Mouse (Mus musculus) cerebellum, adult 2 months (tissue): Measurements from ENCODE around the gene Sf3a3. TPM values are rescaled to one million over a fixed set of nuclear protein-coding genes. Genes with fewer than 3 reads are reported as not detected.
"Not testable (repeated sequence)": the region's sequence is repeated elsewhere in the genome, so short reads cannot be mapped to it uniquely, and the experiment has no call there.

ENCODE experiments used
- DNase-seq, 2 experiments: peaks; one replicate each; pipeline ENCODE4 v3.0.0; 2021
- H3K27ac ChIP-seq: fragments of 200-500 bp; 2 replicates; pipeline ENCODE4 v1.5.1; 2012; ENCODE audit warnings: low read length, control low read depth, inconsistent platforms; ENCODE audit not compliant: insufficient read depth
- H3K27me3 ChIP-seq: fragments of 200-500 bp; 2 replicates; pipeline ENCODE4 v1.6.1; 2012; ENCODE audit warnings: inconsistent platforms, mild to moderate bottlenecking, low read length, moderate library complexity; ENCODE audit not compliant: control insufficient read depth, insufficient read depth
- H3K4me1 ChIP-seq: fragments of 200-500 bp; 2 replicates; pipeline ENCODE4 v1.6.1; 2011; ENCODE audit warnings: low read length; ENCODE audit not compliant: control insufficient read depth, insufficient read depth
- H3K4me3 ChIP-seq: fragments of 200-500 bp; replicated peaks from 2 replicates; pipeline ENCODE3; 2011; ENCODE audit warnings: mild to moderate bottlenecking, low read depth, low read length, control low read depth; ENCODE audit not compliant: insufficient read depth
- CTCF ChIP-seq: fragments of 200-500 bp; IDR thresholded peaks from 2 replicates; pipeline ENCODE4 v1.5.1; 2011; ENCODE audit warnings: low read depth, mild to moderate bottlenecking, control low read depth, low read length, moderate library complexity, borderline replicate concordance; ENCODE audit not compliant: insufficient read depth
- POLR2A ChIP-seq: fragments of 200-500 bp; IDR thresholded peaks from 2 replicates; pipeline ENCODE4 v1.6.1; 2011; ENCODE audit warnings: low read length, control low read depth, borderline replicate concordance; ENCODE audit not compliant: insufficient read depth
- WGBS: fragments of 180-500 bp; shearing (Covaris S2); methylation state at CpG from one replicate; pipeline ENCODE4 v1.1.7; 2018; 5-methylcytosine and 5-hydroxymethylcytosine counted together
- polyA plus RNA-seq: library from polyadenylated mRNA; depleted of rRNA; stranded (reverse); fragments of >200 nt; gene quantifications from 2 replicates; pipeline ENCODE4 v1.2.3, GENCODE M21; 2012

Gene Sf3a3
- polyA plus RNA-seq, 1 experiment, result 40.5 TPM

- 7% methylated on average over 41 of the region's 41 CpGs for WGBS
- H3K27ac ChIP-seq, result no peak overlapping the region
Measured at GRCm38 (mm10) chr4:124708518-124709477, 5.8 kb upstream of the Sf3a3 start.

GRCm38 (mm10) chr4:124709961-124710446 lies 4.6 kb upstream of the Sf3a3 start:
- no peak for DNase-seq
- TF ChIP-seq POLR2A (no peak), CTCF (no peak)
- Histone ChIP-seq H3K27ac (no peak overlapping the region), H3K27me3 (no peaks in the 10 kb centered on the region), H3K4me3 (no peak overlapping the region), H3K4me1 (no peaks in the 10 kb centered on the region)
- WGBS, result 15% methylated on average over 18 of the region's 18 CpGs

More at GRCm38 (mm10) chr4:124708518-124709477, 5.8 kb upstream of the Sf3a3 start:
- Histone ChIP-seq H3K4me3 (no peak overlapping the region), H3K4me1 (no peaks in the 10 kb centered on the region; the same call in 1 of the 2 replicates), H3K27me3 (no peaks in the 10 kb centered on the region)
- DNase-seq, result peak in 1 of 2 experiments; percentile 28
- no peak for TF ChIP-seq CTCF

GRCm38 (mm10) chr4:124710776-124711291 lies 3.7 kb upstream of the Sf3a3 start:
- H3K27ac ChIP-seq, result no peak overlapping the region
- H3K27me3 ChIP-seq, result no peaks in the 10 kb centered on the region
- TF ChIP-seq POLR2A (no peak), CTCF (peak; percentile 32; the same call in 1 of the 2 replicates)
- DNase-seq, result peak in 1 of 2 experiments; percentile 37
- H3K4me3 ChIP-seq, result no peak overlapping the region
- 4% methylated on average over 5 of the region's 5 CpGs for WGBS
- no peaks in the 10 kb centered on the region; the same call in 1 of the 2 replicates for H3K4me1 ChIP-seq

DNA sequence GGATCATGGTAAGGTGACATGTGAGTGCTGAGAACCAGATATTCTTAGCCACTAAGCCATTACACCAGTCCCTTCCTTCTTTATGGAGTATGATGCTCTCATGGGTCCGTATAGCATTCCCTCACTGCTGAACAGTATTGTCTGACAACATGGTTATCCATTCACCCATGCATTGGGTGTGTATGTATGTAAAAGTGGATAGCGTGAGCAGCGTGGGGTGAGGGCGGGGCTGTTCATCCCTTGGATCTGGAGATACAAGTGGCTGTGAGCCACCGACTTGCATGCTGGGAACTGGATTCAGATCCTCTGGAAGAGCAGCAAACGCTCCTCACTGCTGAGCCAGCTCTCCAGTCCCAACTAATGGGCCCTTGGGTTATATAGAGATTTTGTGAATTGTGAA lies 2.0 kb upstream of the Sf3a3 start:
- H3K27ac ChIP-seq, result no peak overlapping the region
- no peak overlapping the region for H3K4me3 ChIP-seq
- no peaks in the 10 kb centered on the region for H3K27me3 ChIP-seq
- no peak for DNase-seq
- H3K4me1 ChIP-seq, result peaks cover 4% of the 10 kb centered on the region
- WGBS, result 67% methylated on average over 6 of the region's 6 CpGs
- TF ChIP-seq POLR2A (no peak), CTCF (no peak)

GRCm38 (mm10) chr4:124713850-124714249 lies 726 bp upstream of the Sf3a3 start:
- not testable (repeated sequence) for DNase-seq, H3K27ac ChIP-seq, H3K27me3 ChIP-seq, H3K4me1 ChIP-seq, H3K4me3 ChIP-seq
- 66% methylated on average over 5 of the region's 5 CpGs for WGBS

- no peak overlapping the region for H3K27ac ChIP-seq
- H3K27me3 ChIP-seq, result no peaks in the 10 kb centered on the region
- no peak for TF ChIP-seq POLR2A
- no peak for TF ChIP-seq CTCF
- DNase-seq, result no peak
- no peak overlapping the region for H3K4me3 ChIP-seq
- 94% methylated on average over 4 of the region's 4 CpGs for WGBS
- peaks cover 4% of the 10 kb centered on the region for H3K4me1 ChIP-seq
Measured at GRCm38 (mm10) chr4:124719101-124719500, 4.5 kb downstream of the Sf3a3 start.

- Histone ChIP-seq H3K27ac (no peak overlapping the region), H3K4me1 (no peaks in the 10 kb centered on the region), H3K27me3 (no peaks in the 10 kb centered on the region), H3K4me3 (no peak overlapping the region)
- TF ChIP-seq POLR2A, result no peak
- TF ChIP-seq CTCF, result no peak
- no peak for DNase-seq
- 76% methylated on average over 6 of the region's 6 CpGs for WGBS
Measured at GRCm38 (mm10) chr4:124726121-124726520, 11.5 kb downstream of the Sf3a3 start.

GRCm38 (mm10) chr4:124736952-124737351 lies 22.4 kb downstream of the Sf3a3 start:
- 54% methylated on average over 2 of the region's 2 CpGs for WGBS

More at GRCm38 (mm10) chr4:124736952-124737351, 22.4 kb downstream of the Sf3a3 start:
- H3K27me3 ChIP-seq, result no peaks in the 10 kb centered on the region
- TF ChIP-seq CTCF (no peak), POLR2A (no peak)
- no peak for DNase-seq
- no peak overlapping the region for H3K4me3 ChIP-seq
- H3K27ac ChIP-seq, result no peak overlapping the region
- no peaks in the 10 kb centered on the region for H3K4me1 ChIP-seq
